Mouse (Mus musculus) hindbrain, postnatal 0 days (tissue): Measurements from ENCODE around the gene B4galt5. TPM values are rescaled to one million over a fixed set of nuclear protein-coding genes. Genes with fewer than 3 reads are reported as not detected.

Experiments used
- ATAC-seq: fragments of 200-750 bp; cut with Nextera tagmentation; 2 replicates; pipeline ENCODE4 v1.8.0; 2017; ENCODE audit warnings: mild to moderate bottlenecking, moderate TSS enrichment, moderate library complexity
- DNase-seq: peaks from one replicate; pipeline ENCODE4 v3.0.0-alpha.2; 2015; ENCODE audit warnings: low spot score
- H3K27ac ChIP-seq: fragments of 300-500 bp; sonication (generic); 2 replicates; pipeline ENCODE4 v1.5.1; 2014; ENCODE audit warnings: mild to moderate bottlenecking
- H3K27me3 ChIP-seq: fragments of 300-500 bp; sonication (generic); 2 replicates; pipeline ENCODE4 v1.6.1; 2014; ENCODE audit warnings: low read length, mixed read lengths; ENCODE audit not compliant: insufficient read depth
- H3K36me3 ChIP-seq: fragments of 300-500 bp; sonication (generic); 2 replicates; pipeline ENCODE4 v1.6.1; 2014; ENCODE audit warnings: low read length, mixed read lengths; ENCODE audit not compliant: insufficient read depth
- H3K4me1 ChIP-seq: fragments of 300-500 bp; sonication (generic); 2 replicates; pipeline ENCODE4 v1.6.1; 2014; ENCODE audit warnings: antibody characterized with exemption, low read length, mixed read lengths; ENCODE audit not compliant: insufficient read depth
- H3K4me2 ChIP-seq: fragments of 300-500 bp; sonication (generic); 2 replicates; pipeline ENCODE4 v1.6.1; 2014; ENCODE audit warnings: low read depth, mild to moderate bottlenecking, low read length, moderate library complexity, mixed read lengths
- H3K4me3 ChIP-seq: fragments of 300-500 bp; sonication (generic); 2 replicates; pipeline ENCODE4 v1.5.1; 2014; ENCODE audit warnings: low read length
- H3K9ac ChIP-seq: fragments of 300-500 bp; sonication (generic); replicated peaks from 2 replicates; pipeline ENCODE4 v1.6.1; 2014; ENCODE audit warnings: mild to moderate bottlenecking, low read length, moderate library complexity, mixed read lengths
- H3K9me3 ChIP-seq: fragments of 300-500 bp; sonication (generic); 2 replicates; pipeline ENCODE4 v1.6.1; 2016; ENCODE audit warnings: low read length, mixed read lengths
- CTCF ChIP-seq: IDR thresholded peaks from 2 replicates; pipeline ENCODE4 v1.5.1; 2016; ENCODE audit warnings: antibody characterized with exemption, control low read depth, low read depth
- WGBS: fragments of 180-500 bp; shearing (Covaris S2); extraction: QIAGEN DNeasy Blood & Tissue Kit; methylation state at CpG from one replicate; pipeline ENCODE4 v1.1.7; 2014; 5-methylcytosine and 5-hydroxymethylcytosine counted together
- polyA plus RNA-seq: library from polyadenylated mRNA; unstranded; fragments of >200 nt; fragmentation: Nextera tagmentation; extraction: Ambion mirVana; gene quantifications from 2 replicates; pipeline ENCODE4 v1.2.1, GENCODE M21; 2015
- total RNA-seq: library from RNA; depleted of rRNA; stranded (reverse); fragments of >200 nt; gene quantifications from 2 replicates; pipeline ENCODE4 v1.2.3, GENCODE M21; 2014

The B4galt5 gene
- total and polyA plus RNA-seq, 2 experiments from 2014 or later: 31.5 to 67.5 TPM

- H3K27me3 ChIP-seq: no peaks in the 10 kb centered on the region
- ATAC-seq: no peak
- 71% methylated on average over 9 of the region's 9 CpGs for WGBS
Measured at GRCm38 (mm10) chr2:167363272-167364045, 14.5 kb upstream of the B4galt5 start.

GRCm38 (mm10) chr2:167358499-167358898 is 9.5 kb upstream of the B4galt5 start:
- no peaks in the 10 kb centered on the region for H3K27me3 ChIP-seq
- no peak overlapping the region for H3K9ac ChIP-seq
- TF ChIP-seq CTCF: no peak
- no peak overlapping the region for H3K4me2 ChIP-seq
- no peaks in the 10 kb centered on the region for H3K36me3 ChIP-seq
- no peak overlapping the region for H3K27ac ChIP-seq
- 80% methylated on average over 2 of the region's 2 CpGs for WGBS
- no peak for ATAC-seq
- H3K9me3 ChIP-seq: no peaks in the 10 kb centered on the region
- H3K4me3 ChIP-seq: no peak overlapping the region
- no peak for DNase-seq
- H3K4me1 ChIP-seq: no peaks in the 10 kb centered on the region

More at GRCm38 (mm10) chr2:167363272-167364045, 14.5 kb upstream of the B4galt5 start:
- H3K27ac ChIP-seq: no peak overlapping the region
- TF ChIP-seq CTCF: no peak
- H3K9me3 ChIP-seq: no peaks in the 10 kb centered on the region
- H3K4me3 ChIP-seq: no peak overlapping the region
- no peak overlapping the region for H3K9ac ChIP-seq
- H3K4me2 ChIP-seq: no peak overlapping the region
- no peaks in the 10 kb centered on the region for H3K4me1 ChIP-seq
- no peaks in the 10 kb centered on the region for H3K36me3 ChIP-seq
- no peak for DNase-seq

- H3K4me2 ChIP-seq: no peak overlapping the region
- no peak for TF ChIP-seq CTCF
- no peaks in the 10 kb centered on the region for H3K27me3 ChIP-seq
- no peak overlapping the region for H3K27ac ChIP-seq
- H3K9me3 ChIP-seq: no peaks in the 10 kb centered on the region
- no peaks in the 10 kb centered on the region for H3K4me1 ChIP-seq
- ATAC-seq (no peak), DNase-seq (no peak)
- H3K4me3 ChIP-seq: no peak overlapping the region
- H3K36me3 ChIP-seq: no peaks in the 10 kb centered on the region
- H3K9ac ChIP-seq: no peak overlapping the region
Measured at GRCm38 (mm10) chr2:167356885-167357284, 7.9 kb upstream of the B4galt5 start.

- Histone ChIP-seq H3K36me3 (no peaks in the 10 kb centered on the region), H3K4me3 (no peak overlapping the region), H3K9ac (no peak overlapping the region), H3K4me2 (no peak overlapping the region), H3K4me1 (no peaks in the 10 kb centered on the region), H3K27me3 (no peaks in the 10 kb centered on the region), H3K9me3 (no peaks in the 10 kb centered on the region), H3K27ac (no peak overlapping the region)
- no peak for TF ChIP-seq CTCF
- ATAC-seq (no peak), DNase-seq (no peak)
- WGBS: 68% methylated on average over 9 of the region's 9 CpGs
Measured at GRCm38 (mm10) chr2:167354611-167355165, 5.7 kb upstream of the B4galt5 start.

GRCm38 (mm10) chr2:167354046-167354445 is 5.1 kb upstream of the B4galt5 start:
- no peak for TF ChIP-seq CTCF
- Histone ChIP-seq H3K4me3 (no peak overlapping the region), H3K9me3 (no peaks in the 10 kb centered on the region), H3K9ac (no peak overlapping the region), H3K4me2 (no peak overlapping the region), H3K36me3 (no peaks in the 10 kb centered on the region), H3K27me3 (no peaks in the 10 kb centered on the region), H3K27ac (no peak overlapping the region), H3K4me1 (no peaks in the 10 kb centered on the region)
- DNase-seq (no peak), ATAC-seq (no peak)
- 88% methylated on average over 8 of the region's 8 CpGs for WGBS

GRCm38 (mm10) chr2:167352496-167352895 is 3.5 kb upstream of the B4galt5 start:
- Histone ChIP-seq H3K4me2 (no peak overlapping the region), H3K9me3 (no peaks in the 10 kb centered on the region), H3K27ac (no peak overlapping the region), H3K4me1 (no peaks in the 10 kb centered on the region), H3K36me3 (no peaks in the 10 kb centered on the region), H3K4me3 (no peak overlapping the region), H3K27me3 (no peaks in the 10 kb centered on the region), H3K9ac (no peak overlapping the region)
- TF ChIP-seq CTCF: no peak
- DNase-seq (no peak), ATAC-seq (no peak)
- WGBS: 80% methylated on average over 6 of the region's 6 CpGs

- TF ChIP-seq CTCF: no peak
- Histone ChIP-seq H3K9me3 (no peaks in the 10 kb centered on the region), H3K9ac (no peak overlapping the region), H3K4me3 (no peak overlapping the region), H3K27ac (no peak overlapping the region), H3K4me1 (no peaks in the 10 kb centered on the region), H3K4me2 (no peak overlapping the region), H3K27me3 (no peaks in the 10 kb centered on the region), H3K36me3 (no peaks in the 10 kb centered on the region)
- WGBS: 66% methylated on average over 9 of the region's 9 CpGs
- DNase-seq (no peak), ATAC-seq (no peak)
Measured at GRCm38 (mm10) chr2:167351371-167351951, 2.5 kb upstream of the B4galt5 start.
